Mouse (Mus musculus): ENCODE measurements at regions not wholly inside any gene's neighbourhood (a gene's known extent, or its start where the extent isn't known, plus 50 kb on each side); places are given as distances from the start of the nearest gene placed in this dataset.
"Not testable (repeated sequence)": the region's sequence is repeated elsewhere in the genome, so short reads cannot be mapped to it uniquely, and the experiment has no call there.

GRCm38 (mm10) chr13:61957197-61957596, 172.5 kb upstream of the Zfp808 start:
- not testable (repeated sequence) for DNase-seq (ENCODE audit: low spot score in 2 of 2)

DNA sequence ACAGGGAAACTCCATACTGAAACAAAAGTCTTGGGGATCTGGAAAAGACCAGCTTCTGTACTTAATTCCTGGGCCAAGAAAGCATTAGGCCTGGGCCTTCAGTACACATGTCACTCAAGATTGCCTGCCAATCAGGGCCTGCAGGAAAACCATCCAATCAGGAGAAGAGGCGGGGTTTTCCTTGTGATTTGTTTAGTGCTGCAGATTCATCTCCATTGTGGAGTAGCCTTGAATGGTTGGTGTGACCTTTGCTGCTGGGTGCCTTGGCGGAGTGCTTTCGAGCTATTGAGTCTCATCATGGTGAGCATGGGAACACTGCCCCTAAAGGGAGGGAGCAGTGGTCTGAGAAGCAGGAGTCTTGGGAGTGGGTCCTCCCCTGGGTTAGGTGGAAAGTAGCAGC, 150.8 kb upstream of the Zfp808 start:
- not testable (repeated sequence) for DNase-seq (ENCODE audit: low spot score in 2 of 2)

DNA sequence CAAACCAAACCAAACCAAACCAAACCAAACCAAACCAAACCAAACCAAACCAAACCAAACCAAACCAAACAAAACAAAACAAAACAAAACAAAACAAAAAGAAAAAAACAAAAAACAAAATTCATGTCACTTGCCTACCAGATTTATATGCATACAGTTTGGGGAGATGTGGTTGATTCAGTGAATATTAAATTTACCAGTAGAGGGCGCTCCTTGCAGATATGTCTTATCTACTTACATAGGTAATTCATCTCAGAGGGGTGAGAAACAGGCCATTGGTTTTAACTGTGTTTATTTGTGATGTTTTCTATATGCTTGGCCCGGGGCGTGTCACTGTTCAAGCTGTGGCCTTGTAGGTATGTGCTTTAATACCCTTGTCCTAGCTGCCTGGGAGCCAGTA, 133.2 kb upstream of the Zfp808 start:
- DNase-seq (ENCODE audit: low spot score in 2 of 2): not testable (repeated sequence)

DNA sequence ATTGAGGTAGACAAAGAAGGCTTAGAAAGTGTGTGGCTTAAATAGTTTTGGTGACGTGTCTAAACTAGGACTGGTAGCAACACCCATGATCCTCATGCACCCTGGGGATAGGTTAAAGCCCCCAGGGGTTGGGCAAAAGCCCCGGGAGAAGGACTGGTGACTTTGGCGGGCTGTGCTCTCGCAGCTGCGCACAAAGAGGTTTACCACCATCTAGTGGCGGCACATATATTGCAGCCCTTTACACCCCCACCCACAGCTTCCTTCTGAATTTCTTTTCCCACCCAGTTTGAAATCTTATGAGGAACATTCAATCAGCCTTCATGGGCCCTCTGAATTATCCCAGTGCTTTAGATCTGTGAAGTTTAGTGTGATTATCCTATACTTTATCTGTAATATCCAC, 130.9 kb upstream of the Zfp808 start:
- peak; percentile 6 to 9 for DNase-seq (ENCODE audit: low spot score in 2 of 2)

GRCm38 (mm10) chr13:62007321-62007720, 122.4 kb upstream of the Zfp808 start:
- peak; percentile 14 to 18 for DNase-seq (ENCODE audit: low spot score in 2 of 2)

DNA sequence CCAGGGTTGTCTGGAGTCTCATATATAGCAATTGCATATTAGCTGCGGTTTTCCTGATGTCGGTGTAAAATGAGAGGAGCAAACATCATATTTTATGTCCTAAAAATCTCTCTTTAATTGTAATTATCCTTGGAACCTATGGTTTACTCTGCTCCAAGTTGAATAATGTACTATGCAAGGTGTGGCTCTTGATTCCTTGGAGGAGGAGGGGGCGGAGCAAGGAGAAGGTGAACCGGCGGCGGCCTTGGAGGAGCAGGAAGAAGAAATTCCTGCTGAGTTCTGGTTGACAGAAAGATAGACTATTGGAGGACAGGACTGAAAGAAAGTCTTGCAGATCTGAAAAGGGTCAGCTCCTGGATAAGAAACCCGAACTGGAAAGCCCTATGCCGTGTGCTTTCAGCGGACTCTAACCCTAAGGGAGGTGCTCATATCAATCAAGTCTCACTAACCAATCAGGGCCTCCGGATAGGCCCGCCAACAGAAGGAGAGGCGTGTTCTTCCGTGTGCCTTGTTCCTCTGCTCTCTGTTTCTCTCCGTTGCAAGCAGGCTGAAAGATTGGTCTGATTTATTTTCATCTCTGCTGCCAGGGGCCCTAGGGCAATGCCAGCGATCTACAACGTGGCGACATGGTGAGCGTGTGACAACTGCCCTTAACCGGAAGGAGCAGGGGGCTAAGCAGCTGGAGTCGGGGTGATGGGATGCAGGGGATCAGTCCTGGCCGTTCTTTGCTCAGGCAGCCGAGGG, 114.1 kb upstream of the Zfp808 start:
- peak; percentile 13 to 22 for DNase-seq (ENCODE audit: low spot score in 2 of 2)

- DNase-seq (ENCODE audit: low spot score in 2 of 2): not testable (repeated sequence)
Measured at GRCm38 (mm10) chr13:62016168-62016502, 113.6 kb upstream of the Zfp808 start.

GRCm38 (mm10) chr13:62037646-62038045, 92.0 kb upstream of the Zfp808 start:
- not testable (repeated sequence) for DNase-seq (ENCODE audit: low spot score in 2 of 2)

DNA sequence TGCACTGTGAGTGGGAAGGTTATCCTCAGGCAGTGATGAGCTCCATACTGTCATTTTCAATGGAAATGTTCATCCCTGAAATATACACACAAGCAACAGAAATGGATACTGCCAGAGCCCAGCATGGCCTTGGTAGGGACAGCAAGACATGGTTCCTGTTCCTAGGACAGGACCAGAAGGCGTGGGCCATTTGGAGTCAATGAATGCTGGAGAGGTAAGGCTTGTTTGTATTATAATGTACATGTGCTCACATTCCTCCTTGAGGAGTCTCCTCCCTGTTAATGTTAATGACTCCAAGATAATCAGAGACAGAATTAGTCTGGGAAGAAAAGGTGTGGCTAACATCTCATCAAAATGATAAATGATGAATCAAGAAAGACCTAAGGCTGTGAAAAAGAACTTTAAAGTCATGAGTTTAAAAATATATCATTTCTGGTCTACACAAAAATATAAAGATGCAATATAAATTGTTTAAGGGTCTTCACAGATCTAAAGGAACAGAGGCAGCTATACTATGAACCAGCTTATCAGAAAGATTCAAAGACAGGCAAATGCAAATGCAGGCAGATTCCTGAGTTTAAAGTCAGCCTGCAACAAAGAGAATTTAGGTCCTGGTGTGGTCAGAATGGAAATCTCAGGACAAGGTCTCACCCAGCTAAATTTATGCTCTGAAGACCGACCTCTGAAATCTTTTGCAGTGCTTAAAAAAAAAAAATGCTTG, 51.6 kb upstream of the Zfp808 start:
- not testable (repeated sequence) for DNase-seq (ENCODE audit: low spot score in 2 of 2)

DNA sequence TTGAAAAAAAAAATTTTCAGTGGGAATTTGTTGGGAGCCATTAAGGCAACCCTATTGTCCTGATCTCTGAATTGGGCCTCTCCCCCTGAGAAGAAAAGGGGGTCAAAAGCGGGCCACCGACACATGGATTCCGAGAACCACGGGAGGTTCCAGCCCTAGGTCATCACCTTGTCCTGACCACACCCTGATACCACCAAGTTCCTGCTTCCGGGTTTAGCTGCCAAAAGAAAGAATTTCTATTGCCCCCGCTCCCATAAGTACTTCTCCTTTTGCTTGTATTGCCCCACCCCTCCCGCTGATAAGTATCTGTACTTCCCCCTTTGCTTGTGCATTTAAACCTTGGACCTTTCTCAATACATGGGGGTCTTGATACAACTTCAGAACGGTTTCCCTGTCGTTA, 50.8 kb upstream of the Zfp808 start:
- DNase-seq (ENCODE audit: low spot score in 2 of 2): not testable (repeated sequence)

Small RNA genes in the stretch of these regions (microRNA-seq; reads per million reads assigned to microRNA genes)
- 0 reads per million in 2 experiments for gene Gm25649

Measured in layer of hippocampus, postnatal 10 days (tissue).